Mouse (Mus musculus) intestine, postnatal 0 days (tissue): ENCODE measurements around the gene Pdzd3. TPM values are rescaled to one million over a fixed set of nuclear protein-coding genes. Genes with fewer than 3 reads are reported as not detected.

Experiments used
- ATAC-seq: fragments of 200-750 bp; cut with Nextera tagmentation; 2 replicates; pipeline ENCODE4 v1.8.0; 2017; ENCODE audit warnings: mild to moderate bottlenecking, moderate TSS enrichment, moderate library complexity
- H3K27ac ChIP-seq: fragments of 300-500 bp; sonication (generic); 2 replicates; pipeline ENCODE4 v1.5.1; 2014; ENCODE audit warnings: mild to moderate bottlenecking, low read depth, low read length, moderate library complexity
- H3K27me3 ChIP-seq: fragments of 300-500 bp; sonication (generic); replicated peaks from 2 replicates; pipeline ENCODE4 v1.6.1; 2014; ENCODE audit warnings: low read length, mixed read lengths; ENCODE audit not compliant: control insufficient read depth, insufficient read depth
- H3K36me3 ChIP-seq: fragments of 300-500 bp; sonication (generic); 2 replicates; pipeline ENCODE4 v1.6.1; 2014; ENCODE audit warnings: mild to moderate bottlenecking, moderate library complexity; ENCODE audit not compliant: control insufficient read depth, insufficient read depth
- H3K4me1 ChIP-seq: fragments of 300-500 bp; sonication (generic); replicated peaks from 2 replicates; pipeline ENCODE4 v1.6.1; 2014; ENCODE audit warnings: antibody characterized with exemption, low read length, mixed read lengths; ENCODE audit not compliant: control insufficient read depth, insufficient read depth
- H3K4me2 ChIP-seq: fragments of 300-500 bp; sonication (generic); replicated peaks from 2 replicates; pipeline ENCODE4 v1.6.1; 2014; ENCODE audit warnings: low read depth, mild to moderate bottlenecking, moderate library complexity
- H3K4me3 ChIP-seq: fragments of 300-500 bp; sonication (generic); 2 replicates; pipeline ENCODE4 v1.5.1; 2014; ENCODE audit warnings: low read depth, low read length
- H3K9ac ChIP-seq: fragments of 300-500 bp; sonication (generic); 2 replicates; pipeline ENCODE4 v1.6.1; 2014; ENCODE audit warnings: mild to moderate bottlenecking, low read depth, low read length
- H3K9me3 ChIP-seq: fragments of 300-500 bp; sonication (generic); 2 replicates; pipeline ENCODE4 v1.6.1; 2016; ENCODE audit warnings: mixed run types; ENCODE audit not compliant: control insufficient read depth
- CTCF ChIP-seq: sonication (generic); IDR thresholded peaks from 2 replicates; pipeline ENCODE4 v1.5.1; 2016; ENCODE audit warnings: low read depth, mild to moderate bottlenecking, control low read depth, antibody characterized with exemption, moderate library complexity
- WGBS: fragments of 180-500 bp; shearing (Covaris S2); extraction: QIAGEN DNeasy Blood & Tissue Kit; methylation state at CpG from one replicate; pipeline ENCODE4 v1.1.7; 2014; 5-methylcytosine and 5-hydroxymethylcytosine counted together
- polyA plus RNA-seq: library from polyadenylated mRNA; unstranded; fragments of >200 nt; fragmentation: Nextera tagmentation; extraction: Ambion mirVana; gene quantifications from 2 replicates; pipeline ENCODE4 v1.2.1, GENCODE M21; 2015

Gene Pdzd3
- polyA plus RNA-seq, 1 experiment from 2014 or later, result 37.0 TPM

GRCm38 (mm10) chr9:44255136-44255521 is 3.9 kb upstream of the Pdzd3 start:
- no peak overlapping the region for H3K4me2 ChIP-seq
- H3K27ac ChIP-seq, result no peak overlapping the region
- H3K27me3 ChIP-seq, result no peaks in the 10 kb centered on the region
- H3K9ac ChIP-seq, result no peak overlapping the region
- no peak for ATAC-seq
- no peaks in the 10 kb centered on the region for H3K4me1 ChIP-seq
- no peaks in the 10 kb centered on the region for H3K36me3 ChIP-seq
- H3K9me3 ChIP-seq, result no peaks in the 10 kb centered on the region
- no peak overlapping the region for H3K4me3 ChIP-seq
- 76% methylated on average over 6 of the region's 6 CpGs for WGBS
- TF ChIP-seq CTCF, result no peak

DNA sequence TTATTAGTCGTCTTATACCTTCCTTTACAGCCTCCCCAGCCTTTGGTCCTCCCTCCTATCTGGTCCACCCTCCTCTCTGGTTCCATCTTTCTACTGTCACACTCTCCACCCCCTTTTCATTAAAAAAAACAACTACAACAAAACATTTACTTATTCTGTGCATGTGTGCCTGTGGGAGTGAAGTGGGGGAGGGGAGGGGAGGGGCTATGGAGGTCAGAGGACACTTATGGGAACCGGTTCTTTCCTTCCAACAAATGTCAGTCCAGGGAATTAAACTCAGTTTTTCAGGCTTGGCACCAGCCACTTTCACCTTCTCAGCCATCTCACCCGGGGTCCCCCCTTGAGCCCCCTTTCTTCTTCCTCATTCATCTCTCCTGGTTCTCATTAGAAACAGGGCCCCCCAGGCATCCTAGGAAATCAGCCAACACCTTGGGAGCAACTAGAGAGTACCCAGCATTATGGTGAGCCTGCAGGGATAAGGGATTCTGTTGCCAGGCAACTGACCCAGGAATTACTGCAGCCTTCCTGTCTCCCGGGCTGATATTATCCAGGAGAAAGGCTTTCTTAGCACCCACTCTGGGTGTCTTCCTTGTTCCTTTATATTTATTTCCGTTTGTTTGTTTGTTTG is 3.4 kb upstream of the Pdzd3 start:
- WGBS, result 18% methylated on average over 5 of the region's 5 CpGs
- Histone ChIP-seq H3K4me1 (no peaks in the 10 kb centered on the region), H3K9me3 (no peaks in the 10 kb centered on the region), H3K4me2 (no peak overlapping the region), H3K27ac (no peak overlapping the region), H3K27me3 (no peaks in the 10 kb centered on the region), H3K4me3 (no peak overlapping the region), H3K36me3 (no peaks in the 10 kb centered on the region), H3K9ac (no peak overlapping the region)
- TF ChIP-seq CTCF, result no peak
- no peak for ATAC-seq

DNA sequence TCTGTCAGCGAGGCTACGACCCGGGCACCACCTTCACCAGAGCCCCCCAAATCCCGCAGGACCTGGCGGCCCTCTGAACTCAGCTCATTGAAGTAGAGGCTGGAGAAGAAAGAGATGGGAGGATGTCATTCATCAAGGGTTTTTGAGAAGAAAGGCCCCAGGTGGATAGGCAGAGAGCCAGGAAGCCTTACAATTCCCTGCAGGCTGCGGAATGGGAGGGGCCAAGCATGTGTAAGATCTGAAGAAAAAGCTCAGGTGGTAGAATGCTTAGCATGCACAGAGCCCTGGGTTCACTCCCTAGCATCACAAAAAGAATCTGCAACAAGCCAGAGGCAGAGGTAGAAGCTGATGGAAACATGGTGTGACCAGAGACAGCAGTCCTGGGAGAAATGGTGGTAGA is 2.2 kb upstream of the Pdzd3 start:
- no peak for ATAC-seq
- no peak overlapping the region for H3K4me2 ChIP-seq
- no peak overlapping the region for H3K9ac ChIP-seq
- no peaks in the 10 kb centered on the region for H3K4me1 ChIP-seq
- H3K4me3 ChIP-seq, result no peak overlapping the region
- no peak for TF ChIP-seq CTCF
- H3K27me3 ChIP-seq, result no peaks in the 10 kb centered on the region
- H3K27ac ChIP-seq, result no peak overlapping the region
- H3K9me3 ChIP-seq, result no peaks in the 10 kb centered on the region
- H3K36me3 ChIP-seq, result no peaks in the 10 kb centered on the region
- WGBS, result 89% methylated on average over 6 of the region's 6 CpGs

- Histone ChIP-seq H3K36me3 (no peaks in the 10 kb centered on the region), H3K27ac (peak overlapping the region; percentile 78; the same call in 1 of the 2 replicates), H3K9me3 (no peaks in the 10 kb centered on the region), H3K27me3 (no peaks in the 10 kb centered on the region), H3K9ac (peak overlapping the region; percentile 37; the same call in 1 of the 2 replicates), H3K4me2 (peak overlapping the region; percentile 60), H3K4me3 (peak overlapping the region; percentile 38), H3K4me1 (no peaks in the 10 kb centered on the region)
- TF ChIP-seq CTCF, result no peak
- ATAC-seq, result no peak
- WGBS, result 54% methylated on average over 4 of the region's 4 CpGs
Observed at GRCm38 (mm10) chr9:44250445-44250844, 826 bp downstream of the Pdzd3 start.

DNA sequence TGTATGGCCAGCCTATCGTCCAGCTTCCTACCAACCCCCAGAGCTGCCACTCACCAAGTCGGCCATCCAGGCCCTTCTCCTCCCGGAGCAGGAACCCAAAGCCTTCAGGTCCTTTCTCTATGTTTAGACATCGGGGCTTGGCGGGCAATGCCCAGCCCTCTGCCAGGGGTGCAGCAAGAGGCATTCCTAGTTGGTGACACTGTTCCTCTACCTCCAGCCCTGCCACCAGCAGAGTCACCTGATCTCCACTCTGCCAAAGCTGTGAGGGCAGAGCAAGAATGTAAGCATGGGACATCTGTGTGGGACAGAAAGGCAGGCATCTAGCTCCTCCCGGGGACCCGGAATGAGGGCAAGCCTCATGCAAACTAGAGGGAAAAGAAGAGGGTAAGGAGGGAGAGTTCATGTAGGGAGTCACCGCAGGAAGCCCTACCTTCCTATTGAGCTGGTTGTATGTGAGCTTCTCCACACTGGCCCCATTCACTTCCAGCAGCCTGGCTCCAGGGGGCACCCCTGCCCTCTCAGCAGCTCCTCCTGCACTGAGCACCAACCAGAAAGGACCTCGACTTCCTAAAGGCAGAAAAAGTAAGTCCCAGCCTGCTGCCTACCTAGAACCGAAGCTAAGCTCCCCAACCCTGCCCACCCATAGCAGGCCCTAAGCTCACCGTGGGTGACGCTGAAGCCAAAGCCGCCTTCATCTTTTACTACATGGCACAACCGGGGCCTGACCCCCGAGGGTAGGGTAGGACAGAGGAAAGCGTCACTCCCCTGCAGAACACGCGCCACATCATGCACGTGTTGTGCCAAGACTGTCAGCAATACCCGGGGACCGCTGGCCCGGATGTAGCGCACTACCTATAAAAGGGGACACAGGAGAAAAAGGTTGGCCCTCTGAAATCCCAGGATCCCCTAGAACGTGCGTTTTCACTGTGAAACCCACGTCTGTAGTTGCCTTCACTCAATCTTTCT is 1.8 kb downstream of the Pdzd3 start:
- Histone ChIP-seq H3K4me1 (no peaks in the 10 kb centered on the region), H3K4me3 (no peak overlapping the region; the same call in 1 of the 2 replicates), H3K36me3 (no peaks in the 10 kb centered on the region), H3K9me3 (no peaks in the 10 kb centered on the region), H3K27ac (no peak overlapping the region), H3K4me2 (peak overlapping the region; percentile 60), H3K9ac (no peak overlapping the region), H3K27me3 (no peaks in the 10 kb centered on the region)
- WGBS, result 48% methylated on average over 26 of the region's 26 CpGs
- peak; percentile 81 for TF ChIP-seq CTCF
- peak; percentile 58 for ATAC-seq

DNA sequence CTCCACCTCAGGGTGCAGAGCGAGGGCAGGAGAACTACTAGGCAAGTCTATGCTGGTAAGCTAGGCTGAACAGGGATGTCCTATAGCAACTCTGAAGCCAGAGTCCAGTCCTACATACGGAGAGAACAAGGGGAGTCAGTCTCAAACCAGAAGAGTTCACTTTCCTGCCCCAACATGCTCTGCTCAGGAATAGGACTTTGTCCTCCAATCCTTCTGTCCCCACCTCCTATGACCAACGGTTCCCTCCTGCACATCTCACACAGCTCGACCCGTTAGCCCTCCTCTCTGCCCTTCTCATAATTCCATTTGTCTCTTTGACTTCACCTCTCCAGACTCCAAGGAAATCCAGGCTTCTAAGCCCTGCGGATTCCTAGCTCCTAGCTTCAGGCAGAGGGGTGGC is 3.4 kb downstream of the Pdzd3 start:
- no peaks in the 10 kb centered on the region for H3K27me3 ChIP-seq
- no peak overlapping the region for H3K4me3 ChIP-seq
- no peaks in the 10 kb centered on the region for H3K36me3 ChIP-seq
- no peak for ATAC-seq
- H3K9ac ChIP-seq, result no peak overlapping the region
- no peaks in the 10 kb centered on the region for H3K4me1 ChIP-seq
- H3K9me3 ChIP-seq, result no peaks in the 10 kb centered on the region
- no peak for TF ChIP-seq CTCF
- no peak overlapping the region for H3K27ac ChIP-seq
- 47% methylated on average over 6 of the region's 6 CpGs for WGBS
- no peak overlapping the region for H3K4me2 ChIP-seq
